Mouse (Mus musculus) testis, postnatal 10 days (tissue): ENCODE results near the gene Aplf.
"Not testable (repeated sequence)": the region's sequence is repeated elsewhere in the genome, so short reads cannot be mapped to it uniquely, and the experiment has no call there.

Source experiments
- DNase-seq: peaks from one replicate; pipeline ENCODE4 v3.0.0; 2021; ENCODE audit warnings: low spot score

Gene Aplf

GRCm38 (mm10) chr6:87671771-87672517, at the start of gene Aplf:
Gene Aplf, minus strand, starts transcription at chr6:87672193.
- DNase-seq: peak; percentile 85

GRCm38 (mm10) chr6:87714091-87714490, 42.1 kb upstream of the Aplf start:
- DNase-seq: no peak

- DNase-seq: no peak
Measured at GRCm38 (mm10) chr6:87712311-87712710, 40.3 kb upstream of the Aplf start.

GRCm38 (mm10) chr6:87706246-87706645, 34.3 kb upstream of the Aplf start:
- no peak for DNase-seq

GRCm38 (mm10) chr6:87696544-87696943, 24.6 kb upstream of the Aplf start:
- no peak for DNase-seq

- DNase-seq: no peak
Measured at GRCm38 (mm10) chr6:87695947-87696346, 24.0 kb upstream of the Aplf start.

- no peak for DNase-seq
Measured at GRCm38 (mm10) chr6:87680418-87680817, 8.4 kb upstream of the Aplf start.

- no peak for DNase-seq
Measured at GRCm38 (mm10) chr6:87672661-87673060, 668 bp upstream of the Aplf start.

- no peak for DNase-seq
Measured at GRCm38 (mm10) chr6:87671353-87671752, 640 bp downstream of the Aplf start.

- peak; percentile 75 for DNase-seq
Measured at GRCm38 (mm10) chr6:87669894-87670588, 2.0 kb downstream of the Aplf start.

- DNase-seq: no peak
Measured at GRCm38 (mm10) chr6:87668733-87669132, 3.3 kb downstream of the Aplf start.

GRCm38 (mm10) chr6:87667804-87668203, 4.2 kb downstream of the Aplf start:
- DNase-seq: no peak

GRCm38 (mm10) chr6:87663445-87663844, 8.5 kb downstream of the Aplf start:
- no peak for DNase-seq

GRCm38 (mm10) chr6:87662197-87662596, 9.8 kb downstream of the Aplf start:
- DNase-seq: no peak

GRCm38 (mm10) chr6:87661707-87662106, 10.3 kb downstream of the Aplf start:
- no peak for DNase-seq

- DNase-seq: no peak
Measured at GRCm38 (mm10) chr6:87658816-87659215, 13.2 kb downstream of the Aplf start.

GRCm38 (mm10) chr6:87653904-87654638, 17.9 kb downstream of the Aplf start:
- no peak for DNase-seq

- DNase-seq: no peak
Measured at GRCm38 (mm10) chr6:87653478-87653877, 18.5 kb downstream of the Aplf start.

GRCm38 (mm10) chr6:87652670-87653069, 19.3 kb downstream of the Aplf start:
- no peak for DNase-seq

- DNase-seq: no peak
Measured at GRCm38 (mm10) chr6:87651787-87652186, 20.2 kb downstream of the Aplf start.

GRCm38 (mm10) chr6:87638134-87638660, 33.8 kb downstream of the Aplf start:
- no peak for DNase-seq

- no peak for DNase-seq
Measured at GRCm38 (mm10) chr6:87632176-87632575, 39.8 kb downstream of the Aplf start.

- DNase-seq: not testable (repeated sequence)
Measured at GRCm38 (mm10) chr6:87628936-87629335, 43.1 kb downstream of the Aplf start.
